Mouse (Mus musculus) brain, embryonic 14.5 days (tissue): Measurements from ENCODE around the gene Bcl9l.

ENCODE experiments used
- CTCF ChIP-seq: fragments of 200-500 bp; IDR thresholded peaks from 2 replicates; pipeline ENCODE4 v1.5.1; 2012; ENCODE audit warnings: inconsistent platforms, mild to moderate bottlenecking, moderate library complexity, borderline replicate concordance; ENCODE audit not compliant: insufficient read depth, insufficient read length; ENCODE audit errors: extremely low read depth
- POLR2A ChIP-seq: fragments of 200-500 bp; IDR thresholded peaks from 2 replicates; pipeline ENCODE4 v1.6.1; 2012; ENCODE audit warnings: mild to moderate bottlenecking, inconsistent platforms, borderline replicate concordance; ENCODE audit not compliant: poor library complexity, insufficient read depth, insufficient read length, severe bottlenecking; ENCODE audit errors: extremely low read depth

DNA sequence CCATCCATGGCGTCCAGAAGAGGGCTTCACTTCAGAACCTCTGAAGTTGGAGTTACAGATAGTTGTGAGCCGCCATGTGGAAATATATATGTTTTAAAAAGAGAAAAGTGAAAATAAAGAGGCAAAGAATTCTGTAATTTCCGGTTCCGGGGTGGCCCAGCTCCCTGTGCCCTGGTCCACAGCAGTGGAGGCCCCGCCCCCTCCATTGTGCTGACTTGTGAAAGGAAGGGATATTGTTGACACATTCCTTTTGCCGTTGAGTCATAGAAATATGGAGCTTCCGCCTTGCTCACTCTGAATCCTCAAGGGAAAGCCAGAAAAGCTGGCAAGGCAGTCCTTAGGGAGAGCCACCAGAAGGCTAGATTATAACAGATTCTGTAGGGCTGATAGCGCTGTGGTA lies 69.5 kb downstream of the Bcl9l start:
- TF ChIP-seq POLR2A (no peak), CTCF (no peak)
